Mouse (Mus musculus) embryonic fibroblast, embryonic 13.5 days (primary cell): ENCODE results near the gene Hs6st3.

Experiments
- CTCF ChIP-seq: IDR thresholded peaks from 2 replicates; pipeline ENCODE4 v1.5.1; 2011; ENCODE audit warnings: mild to moderate bottlenecking, control low read depth, low read length, moderate library complexity, borderline replicate concordance; ENCODE audit not compliant: insufficient read depth
- POLR2A ChIP-seq: IDR thresholded peaks from 2 replicates; pipeline ENCODE4 v1.6.1; 2011; ENCODE audit warnings: low read depth, mild to moderate bottlenecking, control low read depth, low read length, moderate library complexity

DNA sequence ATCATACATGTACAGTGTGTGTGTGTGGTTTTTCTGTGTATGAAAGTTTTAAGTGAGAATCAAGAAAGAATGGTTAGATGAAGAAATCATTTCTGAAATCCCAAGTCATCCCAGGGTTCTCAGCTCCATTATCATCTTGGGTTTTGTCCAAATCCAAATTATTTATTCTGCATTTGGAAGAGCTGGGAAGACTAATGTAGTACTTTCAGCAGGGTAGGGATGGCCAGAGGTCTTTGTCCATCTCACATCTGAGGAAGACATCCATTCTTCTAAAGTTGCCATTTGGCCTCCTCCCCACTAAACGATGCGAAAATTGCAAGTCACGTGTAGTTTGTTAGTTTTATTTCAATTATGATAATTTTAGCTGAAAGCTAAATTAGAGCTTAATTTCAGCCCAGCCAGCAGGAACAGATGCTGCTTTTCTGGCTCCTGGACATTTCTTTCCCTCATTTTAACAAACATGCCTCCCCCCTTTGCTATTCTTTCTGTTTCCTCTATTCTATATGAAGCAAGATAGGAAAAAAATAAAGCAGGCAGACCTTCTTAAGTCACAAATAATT, 229.8 kb downstream of the Hs6st3 start:
- TF ChIP-seq CTCF (no peak), POLR2A (no peak)
